Mouse (Mus musculus): Measurements from ENCODE around the gene Sis. TPM values are rescaled to one million over a fixed set of nuclear protein-coding genes. Genes with fewer than 3 reads are reported as not detected.

Sis gene
- polyA plus RNA-seq, 1 experiment from 2014 or later, result not detected

Other genes with a start within 250 kb of the Sis start
- gene Slitrk3, start 89.9 kb upstream of the Sis start, polyA plus RNA-seq (2015; fragmentation: Nextera tagmentation; extraction: Ambion mirVana), result 5.0 and 8.2 TPM in 2 replicates